Mouse (Mus musculus) limb, embryonic 10.5 days (tissue): Measurements from ENCODE around the gene Ankrd11. TPM values are rescaled to one million over a fixed set of nuclear protein-coding genes. Genes with fewer than 3 reads are reported as not detected.

Experiments
- polyA plus RNA-seq: library from polyadenylated mRNA; unstranded; fragments of >200 nt; fragmentation: Nextera tagmentation; extraction: Ambion mirVana; gene quantifications from 2 replicates; pipeline ENCODE4 v1.2.1, GENCODE M21; 2016

The Ankrd11 gene
- polyA plus RNA-seq, 1 experiment from 2014 or later = 54.8 TPM

Other genes starting within 250 kb of the Ankrd11 start
- 1.8 and 6.3 TPM in 2 replicates for gene Cdh15, start 194.3 kb downstream of the Ankrd11 start, polyA plus RNA-seq
- gene Spg7, start 20.7 kb upstream of the Ankrd11 start, polyA plus RNA-seq = 57.8 and 60.5 TPM in 2 replicates
- gene Rpl13, start 60.1 kb upstream of the Ankrd11 start, polyA plus RNA-seq = 1,397 and 1,583 TPM in 2 replicates
- 1.2 TPM in 2 replicates for gene Cpne7, start 75.1 kb upstream of the Ankrd11 start, polyA plus RNA-seq
- gene Sult5a1, start 116.0 kb upstream of the Ankrd11 start, polyA plus RNA-seq = 4.6 and 5.2 TPM in 2 replicates
- 7.8 and 8.4 TPM in 2 replicates for gene Dpep1, start 144.0 kb upstream of the Ankrd11 start, polyA plus RNA-seq
- 127 and 130 TPM in 2 replicates for gene Chmp1a, start 170.5 kb upstream of the Ankrd11 start, polyA plus RNA-seq
- 3.1 and 6.2 TPM in 2 replicates for gene Spata33, start 170.6 kb upstream of the Ankrd11 start, polyA plus RNA-seq
- gene Cdk10, start 182.6 kb upstream of the Ankrd11 start, polyA plus RNA-seq = 33.6 and 34.7 TPM in 2 replicates
- 0.75 and 1.6 TPM in 2 replicates for gene Spata2l, start 194.0 kb upstream of the Ankrd11 start, polyA plus RNA-seq
- 23.9 and 27.9 TPM in 2 replicates for gene Zfp276, start 211.9 kb upstream of the Ankrd11 start, polyA plus RNA-seq
- gene Vps9d1, start 212.1 kb upstream of the Ankrd11 start, polyA plus RNA-seq = 19.0 and 26.7 TPM in 2 replicates